Mouse (Mus musculus): ENCODE measurements at regions not wholly inside any gene's neighbourhood (a gene's known extent, or its start where the extent isn't known, plus 50 kb on each side); places are given as distances from the start of the nearest gene placed in this dataset.

DNA sequence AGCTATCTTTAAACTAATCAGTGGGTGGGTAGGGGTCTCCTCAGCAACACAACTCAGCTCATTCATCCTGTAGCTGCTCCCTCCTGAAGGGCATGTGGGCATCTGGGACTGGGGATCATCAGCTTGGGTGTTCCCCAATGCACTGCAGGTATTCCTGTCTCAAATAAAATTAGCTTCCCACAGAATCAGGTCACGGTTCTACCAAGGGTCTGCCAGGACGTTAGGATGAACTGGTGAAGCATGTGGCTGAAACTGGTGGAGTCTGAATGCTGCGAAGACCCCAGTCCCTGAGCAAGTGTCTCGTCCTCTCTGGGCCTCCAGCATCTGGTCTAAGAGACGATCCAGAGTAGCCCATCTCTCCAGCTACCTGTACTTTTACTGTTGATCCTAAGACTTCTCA lies 74.1 kb upstream of the Calm2 start:
- Histone ChIP-seq H3K4me3 (ENCODE audit: insufficient read depth in 1 of 2, low read depth in 1 of 2, low read length in 2 of 2, poor library complexity in 1 of 2, severe bottlenecking in 1 of 2) (no peak overlapping the region), H3K27ac (ENCODE audit: insufficient read depth, low read depth, low read length, poor library complexity, severe bottlenecking) (no peak overlapping the region), H3K4me1 (ENCODE audit: control insufficient read depth in 2 of 2, insufficient read depth in 2 of 2, low read length in 2 of 2, poor library complexity in 1 of 2) (peaks cover 5 to 29% of the 10 kb centered on the region in 2 experiments; a peak in 3 of 4 replicates), H3K9me3 (ENCODE audit: control insufficient read depth, insufficient read depth, low read depth, low read length) (no peaks in the 10 kb centered on the region), H3K36me3 (ENCODE audit: control insufficient read depth, insufficient read depth, low read length, poor library complexity, severe bottlenecking) (no peaks in the 10 kb centered on the region), H3K9ac (ENCODE audit: insufficient read depth, low read depth, low read length, poor library complexity, severe bottlenecking) (no peak overlapping the region)
- TF ChIP-seq MAFK (IDR thresholded peaks at IDR 0.05; ENCODE audit: insufficient read depth, low read depth, low read length) (no peak), ZNF384 (IDR thresholded peaks at IDR 0.05; ENCODE audit: low read depth, low read length) (no peak), ZC3H11A (IDR thresholded peaks at IDR 0.05; ENCODE audit: borderline replicate concordance, low read depth, low read length) (no peak), CHD2 (IDR thresholded peaks at IDR 0.05; ENCODE audit: low read depth, low read length) (no peak), HCFC1 (IDR thresholded peaks at IDR 0.05; ENCODE audit: borderline replicate concordance, insufficient read depth, low read length) (no peak)
- no peak for DNase-seq (ENCODE audit: low read depth, low spot score)
- in situ Hi-C loops (cut with MboI; ENCODE audit: low sequenced_read_pairs in 2 of 2, unreplicated experiment in 2 of 2): no loop called here

DNA sequence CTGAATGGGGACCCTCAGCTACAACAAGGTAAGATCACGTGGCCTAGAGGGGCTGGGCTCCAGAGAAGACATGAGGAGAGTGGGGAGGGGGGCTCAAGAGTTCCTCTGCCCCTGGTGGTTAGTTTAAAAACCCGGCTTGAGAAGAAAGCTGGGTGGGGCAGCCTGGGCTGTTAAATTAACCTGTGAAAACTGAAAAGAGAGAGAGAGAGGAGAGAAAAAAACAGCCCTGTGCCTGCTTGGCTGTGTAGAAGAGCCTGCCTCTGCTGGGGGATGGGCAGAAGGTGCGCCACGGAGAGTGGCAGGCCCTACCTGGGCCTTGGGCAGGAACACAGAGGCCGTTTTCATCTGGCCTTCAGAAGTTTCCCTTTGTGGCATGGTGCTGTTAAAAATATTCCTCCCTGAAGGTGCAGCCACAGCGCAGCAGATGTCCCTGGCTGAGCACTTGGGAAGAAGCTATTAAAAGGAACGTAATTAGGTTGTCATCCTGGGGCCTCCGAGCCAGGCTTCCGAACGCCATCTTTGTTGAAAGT lies 75.0 kb upstream of the Calm2 start:
- peak overlapping the region; percentile 5; the same call in 1 of the 2 replicates for H3K9ac ChIP-seq (ENCODE audit: insufficient read depth, low read depth, low read length, poor library complexity, severe bottlenecking)
- peak overlapping the region; percentile 27; the same call in 1 of the 2 replicates for H3K27ac ChIP-seq (ENCODE audit: insufficient read depth, low read depth, low read length, poor library complexity, severe bottlenecking)

DNA sequence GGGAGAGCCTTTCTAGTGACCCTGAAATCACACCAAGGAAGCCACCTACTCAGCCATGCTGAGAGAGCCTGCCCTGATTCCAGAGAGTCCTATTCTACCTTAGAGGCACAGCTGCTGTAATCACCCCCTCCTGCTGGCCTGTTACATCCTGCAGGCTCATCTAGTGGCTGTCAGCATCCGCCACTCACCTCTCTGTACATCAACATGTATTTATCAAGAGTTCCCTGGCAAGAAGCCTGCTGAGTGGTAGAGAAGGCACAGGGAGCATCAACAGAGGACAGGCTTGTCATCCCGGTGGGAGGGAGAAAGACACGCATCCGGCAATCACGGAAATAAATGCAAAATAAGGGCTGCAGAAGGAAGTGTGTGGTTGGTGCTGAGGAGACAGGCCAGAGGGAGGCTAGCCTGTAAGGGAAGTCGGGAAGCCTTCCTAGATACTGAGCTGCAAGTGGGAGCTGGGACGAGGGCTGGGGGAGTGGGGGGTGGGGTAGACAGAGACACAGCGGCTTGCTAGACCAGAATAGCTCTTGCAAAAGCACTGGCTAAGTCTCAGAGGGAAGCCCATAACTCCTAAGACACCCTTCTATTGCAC lies 75.9 kb upstream of the Calm2 start:
- Histone ChIP-seq H3K4me3 (ENCODE audit: insufficient read depth in 1 of 2, low read depth in 1 of 2, low read length in 2 of 2, poor library complexity in 1 of 2, severe bottlenecking in 1 of 2) (no peak overlapping the region), H3K27ac (ENCODE audit: insufficient read depth, low read depth, low read length, poor library complexity, severe bottlenecking) (no peak overlapping the region), H3K9me3 (ENCODE audit: control insufficient read depth, insufficient read depth, low read depth, low read length) (no peaks in the 10 kb centered on the region), H3K9ac (ENCODE audit: insufficient read depth, low read depth, low read length, poor library complexity, severe bottlenecking) (no peak overlapping the region), H3K4me1 (ENCODE audit: control insufficient read depth in 2 of 2, insufficient read depth in 2 of 2, low read length in 2 of 2, poor library complexity in 1 of 2) (peaks cover 7 to 22% of the 10 kb centered on the region in 2 experiments; a peak in 3 of 4 replicates), H3K36me3 (ENCODE audit: control insufficient read depth, insufficient read depth, low read length, poor library complexity, severe bottlenecking) (no peaks in the 10 kb centered on the region)
- DNase-seq (ENCODE audit: low read depth, low spot score): no peak
- TF ChIP-seq HCFC1 (IDR thresholded peaks at IDR 0.05; ENCODE audit: borderline replicate concordance, insufficient read depth, low read length) (no peak), CHD2 (IDR thresholded peaks at IDR 0.05; ENCODE audit: low read depth, low read length) (no peak), ZNF384 (IDR thresholded peaks at IDR 0.05; ENCODE audit: low read depth, low read length) (no peak), MAFK (IDR thresholded peaks at IDR 0.05; ENCODE audit: insufficient read depth, low read depth, low read length) (no peak), ZC3H11A (IDR thresholded peaks at IDR 0.05; ENCODE audit: borderline replicate concordance, low read depth, low read length) (no peak)
- in situ Hi-C loops (cut with MboI; ENCODE audit: low sequenced_read_pairs in 2 of 2, unreplicated experiment in 2 of 2): no loop called here

More for the DNA sequence above, 75.0 kb upstream of the Calm2 start:
- DNase-seq (ENCODE audit: low read depth, low spot score): peak; percentile 30
- no peak for TF ChIP-seq HCFC1 (IDR thresholded peaks at IDR 0.05; ENCODE audit: borderline replicate concordance, insufficient read depth, low read length)
- TF ChIP-seq ZNF384 (IDR thresholded peaks at IDR 0.05; ENCODE audit: low read depth, low read length): no peak
- TF ChIP-seq MAFK (IDR thresholded peaks at IDR 0.05; ENCODE audit: insufficient read depth, low read depth, low read length): no peak
- TF ChIP-seq CHD2 (IDR thresholded peaks at IDR 0.05; ENCODE audit: low read depth, low read length): no peak
- no peak for TF ChIP-seq ZC3H11A (IDR thresholded peaks at IDR 0.05; ENCODE audit: borderline replicate concordance, low read depth, low read length)
- peaks cover 7 to 29% of the 10 kb centered on the region in 2 experiments; a peak in 3 of 4 replicates for H3K4me1 ChIP-seq (ENCODE audit: control insufficient read depth in 2 of 2, insufficient read depth in 2 of 2, low read length in 2 of 2, poor library complexity in 1 of 2)
- H3K36me3 ChIP-seq (ENCODE audit: control insufficient read depth, insufficient read depth, low read length, poor library complexity, severe bottlenecking): no peaks in the 10 kb centered on the region
- H3K4me3 ChIP-seq (ENCODE audit: insufficient read depth in 1 of 2, low read depth in 1 of 2, low read length in 2 of 2, poor library complexity in 1 of 2, severe bottlenecking in 1 of 2): no peak overlapping the region; a peak in 1 of 4 replicates
- no peaks in the 10 kb centered on the region for H3K9me3 ChIP-seq (ENCODE audit: control insufficient read depth, insufficient read depth, low read depth, low read length)
- in situ Hi-C loops (cut with MboI; ENCODE audit: low sequenced_read_pairs in 2 of 2, unreplicated experiment in 2 of 2): no loop called here

DNA sequence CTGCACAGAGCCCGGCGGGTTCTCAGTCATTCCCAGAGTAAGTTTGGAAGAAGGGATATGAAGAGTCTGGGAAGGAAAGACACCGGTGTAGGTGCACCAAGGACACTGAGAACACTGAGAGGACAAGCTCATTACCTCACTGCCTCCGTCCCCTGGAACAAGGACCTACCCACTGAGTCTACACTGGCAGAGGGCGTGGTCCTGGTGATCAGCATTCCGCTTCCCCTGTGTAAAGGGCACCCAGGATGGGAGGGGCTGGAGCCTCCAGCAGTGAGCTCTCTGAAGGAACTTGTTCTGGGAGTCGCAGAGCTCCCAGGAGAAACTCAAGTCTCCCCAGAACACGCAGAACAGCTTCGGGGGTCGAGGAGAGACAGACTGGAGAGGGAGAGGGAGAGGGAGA lies 76.9 kb upstream of the Calm2 start:
- Histone ChIP-seq H3K9ac (ENCODE audit: insufficient read depth, low read depth, low read length, poor library complexity, severe bottlenecking) (no peak overlapping the region), H3K4me1 (ENCODE audit: control insufficient read depth in 2 of 2, insufficient read depth in 2 of 2, low read length in 2 of 2, poor library complexity in 1 of 2) (peaks cover 7 to 25% of the 10 kb centered on the region in 2 experiments; a peak in 3 of 4 replicates), H3K4me3 (ENCODE audit: insufficient read depth in 1 of 2, low read depth in 1 of 2, low read length in 2 of 2, poor library complexity in 1 of 2, severe bottlenecking in 1 of 2) (no peak overlapping the region), H3K27ac (ENCODE audit: insufficient read depth, low read depth, low read length, poor library complexity, severe bottlenecking) (no peak overlapping the region), H3K36me3 (ENCODE audit: control insufficient read depth, insufficient read depth, low read length, poor library complexity, severe bottlenecking) (no peaks in the 10 kb centered on the region), H3K9me3 (ENCODE audit: control insufficient read depth, insufficient read depth, low read depth, low read length) (no peaks in the 10 kb centered on the region)
- in situ Hi-C loops (cut with MboI; ENCODE audit: low sequenced_read_pairs in 2 of 2, unreplicated experiment in 2 of 2): no loop called here
- TF ChIP-seq ZNF384 (IDR thresholded peaks at IDR 0.05; ENCODE audit: low read depth, low read length): no peak
- TF ChIP-seq ZC3H11A (IDR thresholded peaks at IDR 0.05; ENCODE audit: borderline replicate concordance, low read depth, low read length): no peak
- no peak for TF ChIP-seq HCFC1 (IDR thresholded peaks at IDR 0.05; ENCODE audit: borderline replicate concordance, insufficient read depth, low read length)
- TF ChIP-seq MAFK (IDR thresholded peaks at IDR 0.05; ENCODE audit: insufficient read depth, low read depth, low read length): no peak
- no peak for TF ChIP-seq CHD2 (IDR thresholded peaks at IDR 0.05; ENCODE audit: low read depth, low read length)
- DNase-seq (ENCODE audit: low read depth, low spot score): no peak

All from ES-E14 (cell line).